Mouse (Mus musculus): Measurements from ENCODE around the gene Gm8922. TPM values are rescaled to one million over a fixed set of nuclear protein-coding genes. Genes with fewer than 3 reads are reported as not detected.
"Not testable (repeated sequence)": the region's sequence is repeated elsewhere in the genome, so short reads cannot be mapped to it uniquely, and the experiment has no call there.

Gene Gm8922
- polyA plus RNA-seq (2014; fragmentation: Nextera tagmentation; extraction: Ambion mirVana) = not detected in 2 replicates

DNA sequence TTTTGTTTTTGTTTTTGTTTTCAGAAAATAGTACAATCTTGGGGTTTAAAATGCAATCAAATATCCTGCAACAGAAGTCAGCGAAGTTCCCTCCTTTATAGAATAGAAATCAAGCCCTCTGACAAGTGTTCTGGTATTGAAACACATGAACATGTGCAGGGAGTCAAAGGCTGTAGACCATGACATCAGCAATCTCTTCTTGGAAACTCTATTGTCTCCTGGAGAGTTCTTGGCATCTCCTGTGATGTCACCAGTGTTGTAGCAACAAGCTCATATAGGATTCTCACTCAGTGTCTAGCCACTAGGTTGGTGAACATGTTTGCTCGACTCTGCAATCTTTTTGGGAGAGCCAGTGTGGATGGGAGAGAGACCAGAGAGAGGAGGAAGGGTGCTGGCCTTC, at the start of gene Gm8922:
TSS of gene Gm8922 (plus strand) at position 301 of the 400 bp plus-strand sequence.
- H3K9ac ChIP-seq (ENCODE audit: low read depth, low read length); H3K4me3 ChIP-seq (ENCODE audit: low read depth, low read length); H3K36me3 ChIP-seq (ENCODE audit: control insufficient read depth, insufficient read depth, low read length); H3K9me3 ChIP-seq (ENCODE audit: control insufficient read depth, low read length); DNase-seq (ENCODE audit: low spot score); H3K4me2 ChIP-seq (replicated peaks; ENCODE audit: low read depth, low read length); H3K27ac ChIP-seq (ENCODE audit: low read depth, low read length); H3K27me3 ChIP-seq (ENCODE audit: control insufficient read depth, insufficient read depth, low read length); ATAC-seq (ENCODE audit: low FRiP score); H3K4me1 ChIP-seq (replicated peaks; ENCODE audit: control insufficient read depth, insufficient read depth, low read length): not testable (repeated sequence)
- no CpG with 5 or more reads among the region's 2 CpGs for WGBS

Other genes starting within 250 kb of the Gm8922 start
- not detected in 2 replicates for gene Gm8906, start 179.3 kb upstream of the Gm8922 start, polyA plus RNA-seq (2014; fragmentation: Nextera tagmentation; extraction: Ambion mirVana)
- not detected in 2 replicates for gene Gm6460, start 87.0 kb upstream of the Gm8922 start, polyA plus RNA-seq (2014; fragmentation: Nextera tagmentation; extraction: Ambion mirVana)
- gene Gm8926, start 88.6 kb downstream of the Gm8922 start, polyA plus RNA-seq (2014; fragmentation: Nextera tagmentation; extraction: Ambion mirVana) = not detected in 2 replicates
- gene Gm6465, start 163.6 kb downstream of the Gm8922 start, polyA plus RNA-seq (2014; fragmentation: Nextera tagmentation; extraction: Ambion mirVana) = not detected in 2 replicates
- gene 4933402N22Rik, start 236.1 kb downstream of the Gm8922 start, polyA plus RNA-seq (2014; fragmentation: Nextera tagmentation; extraction: Ambion mirVana) = not detected in 2 replicates

Data from hindbrain, embryonic 11.5 days (tissue).